Mouse (Mus musculus) megakaryocyte, adult 5-6 weeks (primary cell): ENCODE results near the gene Irgq. TPM values are rescaled to one million over a fixed set of nuclear protein-coding genes. Genes with fewer than 3 reads are reported as not detected.
A peak's percentile ranks its signal among the peaks of the same experiment; 100 is the strongest.
"Not testable (repeated sequence)": the region's sequence is repeated elsewhere in the genome, so short reads cannot be mapped to it uniquely, and the experiment has no call there.

Source experiments
- ATAC-seq: 2 replicates; pipeline ENCODE4 v1.8.0; 2016; ENCODE audit warnings: mild to moderate bottlenecking, inconsistent platforms; ENCODE audit not compliant: poor library complexity, severe bottlenecking
- total RNA-seq, 2 experiments: library from RNA; stranded (forward) in 1 of 2; stranded (reverse) in 1 of 2; fragments of 153-499, 151-499 nt in 1 of 2; fragments of 221-1000, 200-1000 nt in 1 of 2; gene quantifications; 2 replicates each; pipeline versions ENCODE4 v1.2.3 to v1.2.4; 2015 to 2017

Irgq gene
- total RNA-seq (2015): 2.4 and 2.7 TPM in 2 replicates
- total RNA-seq (2017): 2.4 and 2.5 TPM in 2 replicates

GRCm38 (mm10) chr7:24530062-24530931 lies at the start of gene Irgq:
Gene Irgq (plus strand): TSS chr7:24530689.
- ATAC-seq: peak; percentile 92

GRCm38 (mm10) chr7:24480986-24481473 lies 49.5 kb upstream of the Irgq start:
- ATAC-seq: peak; percentile 4; the same call in 1 of the 2 replicates

DNA sequence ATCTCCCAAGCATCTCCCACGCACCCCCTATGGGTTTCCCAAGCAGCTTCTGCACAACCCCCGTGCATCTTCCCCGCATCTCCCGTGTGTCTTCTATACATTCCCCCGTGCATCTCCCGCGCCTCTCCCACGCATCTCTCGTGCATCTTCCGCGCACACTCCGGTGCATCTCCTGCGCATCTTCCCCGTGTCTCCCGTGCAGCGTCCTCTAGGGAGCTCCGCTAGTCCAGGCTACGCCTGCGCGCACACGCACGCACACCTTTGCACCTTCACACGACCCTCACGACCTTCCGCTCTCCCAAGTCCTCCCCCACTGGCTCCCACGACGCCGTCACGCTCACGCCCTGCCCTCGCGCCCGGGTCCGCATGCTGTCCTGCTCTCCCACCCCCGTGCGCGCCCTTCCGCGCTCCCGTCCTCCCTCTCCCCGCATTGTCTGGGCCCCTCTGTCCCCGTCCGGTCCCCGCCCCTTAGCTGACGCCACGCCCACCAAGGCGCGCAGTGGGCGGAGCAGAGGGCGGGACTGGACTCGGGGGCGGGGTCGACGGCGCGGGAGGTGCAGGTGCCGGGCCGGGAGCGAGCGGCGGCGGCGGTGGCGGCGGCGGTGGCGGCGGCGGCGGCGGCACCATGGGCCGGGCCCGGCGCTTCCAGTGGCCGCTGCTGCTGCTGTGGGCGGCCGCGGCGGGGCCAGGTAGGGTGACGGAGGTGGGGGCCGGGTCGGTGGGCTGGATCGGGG lies 48.8 kb upstream of the Irgq start, which contains the start of gene Cadm4:
TSS of gene Cadm4 (plus strand) at position 550 of the 734 bp plus-strand sequence.
- ATAC-seq: peak; percentile 81

DNA sequence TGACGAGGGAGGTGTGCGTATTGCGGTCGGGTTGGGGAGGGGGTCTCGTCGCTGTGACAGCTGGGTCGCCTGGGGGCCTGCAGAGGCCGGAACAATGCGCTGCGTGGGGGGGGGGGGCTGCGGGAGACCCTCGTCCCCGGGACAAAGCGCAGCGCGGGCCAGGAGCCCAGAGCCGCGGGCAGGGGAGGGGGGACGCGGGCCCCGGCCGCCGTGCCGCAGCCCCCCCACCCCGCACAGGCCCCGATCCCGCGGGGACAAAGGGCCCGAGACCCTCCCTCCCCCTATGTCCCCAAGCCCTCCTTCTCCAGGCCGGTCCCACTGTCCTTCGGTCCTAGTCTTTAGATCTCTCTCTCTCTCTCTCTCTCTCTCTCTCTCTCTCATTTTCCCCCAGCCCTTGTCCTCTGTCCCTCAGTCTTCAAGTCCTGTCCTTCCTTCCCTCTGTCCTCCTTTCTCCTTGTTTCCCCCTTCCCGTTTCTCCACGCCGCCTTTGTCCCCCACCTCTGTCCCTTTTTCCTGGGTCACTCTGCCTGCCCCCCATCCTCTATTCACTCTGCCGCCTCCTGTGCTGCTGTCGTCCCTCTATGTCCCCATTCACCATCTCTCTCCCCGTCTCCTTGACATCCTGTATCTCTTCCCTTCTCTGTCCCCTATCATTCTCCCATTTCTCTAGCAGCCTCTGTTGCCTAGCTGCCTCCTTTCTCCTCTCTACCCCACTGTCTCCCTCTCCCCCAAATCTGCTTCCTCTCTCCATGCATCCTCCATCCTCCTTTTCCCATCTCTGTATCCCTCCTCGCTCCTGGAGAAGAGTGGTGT lies 48.1 kb upstream of the Irgq start:
- ATAC-seq: no peak

GRCm38 (mm10) chr7:24483291-24483690 lies 47.2 kb upstream of the Irgq start:
- ATAC-seq: not testable (repeated sequence)

DNA sequence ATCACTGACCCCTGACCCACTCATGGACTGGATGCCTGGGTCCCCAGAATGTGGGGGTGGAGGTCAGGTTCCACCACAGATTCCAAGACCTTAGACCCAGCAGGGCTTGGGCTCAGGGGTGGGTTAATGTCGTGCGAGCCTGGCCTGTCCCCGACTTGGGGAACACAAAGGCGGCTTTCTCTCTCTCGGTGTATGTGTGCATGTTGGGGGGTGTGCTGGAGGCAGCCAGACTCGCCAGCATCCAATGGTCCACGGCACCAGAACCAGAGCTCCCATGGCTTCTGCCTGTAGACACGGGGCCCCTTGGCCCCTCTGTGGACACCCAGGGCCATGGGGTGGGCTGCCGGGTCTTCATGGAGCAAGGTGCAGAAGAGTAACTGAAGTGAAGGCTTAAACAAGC lies 45.0 kb upstream of the Irgq start:
- no peak for ATAC-seq

DNA sequence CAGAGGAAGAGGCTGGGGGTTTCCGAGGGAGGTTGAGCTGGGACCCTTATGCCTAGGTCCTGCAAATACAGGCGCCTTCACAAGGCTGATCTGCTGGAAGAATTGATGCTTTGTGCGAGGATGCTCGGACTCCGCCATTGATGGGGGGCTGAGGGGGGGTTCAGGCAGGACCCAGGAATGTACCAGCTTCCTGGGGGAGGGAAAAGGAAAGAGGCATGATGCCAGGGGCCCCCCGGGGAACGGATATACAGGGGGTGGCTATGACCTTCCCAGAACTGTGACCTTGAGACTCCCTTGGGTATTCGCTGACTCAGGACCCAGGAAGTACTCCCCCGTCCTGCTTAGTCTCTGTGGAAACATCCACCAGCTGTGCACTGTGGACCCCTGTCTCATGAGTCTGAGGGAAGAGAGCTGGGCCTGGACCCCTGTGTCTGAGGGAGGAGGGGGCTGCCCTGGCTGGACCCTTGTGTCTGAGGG lies 43.8 kb upstream of the Irgq start:
- ATAC-seq: no peak

DNA sequence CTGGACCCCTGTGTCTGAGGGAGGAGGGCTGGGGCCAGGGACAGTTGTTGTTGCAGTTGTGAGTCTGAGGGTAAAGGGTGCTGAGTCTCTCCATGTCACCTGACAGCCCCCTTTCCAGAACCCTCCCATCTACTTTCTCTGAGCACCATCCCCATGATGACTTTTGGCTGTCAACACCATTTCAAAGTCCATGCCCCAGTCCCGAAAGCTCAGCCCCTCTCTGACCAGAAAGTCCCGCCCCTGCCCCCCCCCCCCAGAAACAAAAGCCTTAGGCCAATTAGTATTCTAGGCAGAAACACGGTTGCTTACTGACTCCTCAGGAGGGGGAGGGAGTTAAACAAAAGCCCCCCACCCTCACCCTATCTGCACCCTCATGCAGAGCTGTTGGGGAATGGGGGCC lies 43.1 kb upstream of the Irgq start:
- ATAC-seq: no peak

DNA sequence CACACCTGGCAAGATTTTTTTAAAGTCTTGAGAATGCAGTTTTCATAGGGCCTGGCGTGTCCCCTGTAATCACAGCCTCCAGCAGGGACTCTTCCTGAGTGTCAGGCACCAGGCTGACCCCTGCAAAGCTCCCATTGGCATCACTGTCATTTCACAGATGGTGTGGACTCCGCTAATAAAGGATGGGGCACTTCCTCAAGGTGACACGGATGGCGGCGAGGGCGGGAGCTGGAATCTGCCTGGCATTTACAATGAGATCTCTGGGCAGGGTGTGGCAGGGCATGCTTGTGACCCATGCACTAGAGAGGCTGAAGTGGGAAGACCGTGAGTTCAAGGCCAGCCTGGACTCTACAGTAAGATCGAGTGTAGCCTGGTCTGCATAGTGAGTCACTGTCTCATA lies 42.2 kb upstream of the Irgq start:
- ATAC-seq: no peak

DNA sequence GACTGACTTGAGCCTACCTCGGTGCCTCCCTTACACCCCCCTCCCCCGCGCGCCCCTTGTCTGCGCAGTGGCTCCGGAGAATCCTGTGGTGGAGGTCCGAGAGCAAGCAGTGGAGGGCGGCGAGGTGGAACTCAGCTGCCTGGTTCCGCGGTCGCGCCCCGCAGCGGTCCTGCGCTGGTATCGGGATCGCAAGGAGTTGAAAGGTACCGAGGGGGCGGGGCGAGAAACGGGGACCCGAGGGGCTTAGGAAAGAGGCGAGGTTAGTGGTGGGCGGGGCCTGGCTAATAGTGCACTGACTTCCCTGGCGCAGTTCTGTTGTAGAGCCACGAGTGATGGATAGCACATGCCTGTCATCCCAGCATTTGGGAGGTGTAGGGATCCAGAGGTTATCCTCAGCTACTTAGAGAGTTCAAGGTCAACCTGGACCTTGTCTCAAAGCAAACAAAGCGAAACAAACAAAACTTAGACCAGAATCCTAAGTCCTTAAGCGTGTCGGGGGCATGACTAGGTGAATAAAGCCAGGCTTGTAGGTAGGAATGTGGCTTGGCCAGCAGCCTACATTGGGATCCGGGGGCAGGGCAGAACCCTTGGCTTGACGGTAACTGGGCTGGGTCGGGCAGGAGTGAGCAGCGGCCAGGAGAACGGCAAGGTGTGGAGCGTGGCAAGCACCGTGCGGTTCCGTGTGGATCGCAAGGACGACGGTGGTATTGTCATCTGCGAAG lies 30.5 kb upstream of the Irgq start:
- no peak for ATAC-seq

DNA sequence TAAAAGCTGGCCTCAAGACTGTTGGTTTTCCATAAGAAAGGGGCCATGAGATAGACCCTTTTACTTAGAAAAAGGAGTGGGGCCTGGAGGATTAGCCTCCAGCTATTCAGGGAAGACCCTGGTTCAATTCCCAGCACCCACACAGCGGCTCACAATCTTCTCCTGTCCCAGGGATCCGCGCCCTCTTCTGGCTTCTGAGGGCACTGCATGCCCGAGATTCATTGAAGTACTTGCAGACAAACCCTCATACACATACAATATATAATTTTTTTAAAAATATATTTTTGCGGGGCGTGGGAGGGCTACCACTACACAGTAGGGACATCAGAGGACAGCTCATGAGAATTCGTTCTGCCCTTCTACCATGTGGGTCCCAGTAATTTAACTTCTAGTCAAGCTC lies 29.6 kb upstream of the Irgq start:
- no peak for ATAC-seq

DNA sequence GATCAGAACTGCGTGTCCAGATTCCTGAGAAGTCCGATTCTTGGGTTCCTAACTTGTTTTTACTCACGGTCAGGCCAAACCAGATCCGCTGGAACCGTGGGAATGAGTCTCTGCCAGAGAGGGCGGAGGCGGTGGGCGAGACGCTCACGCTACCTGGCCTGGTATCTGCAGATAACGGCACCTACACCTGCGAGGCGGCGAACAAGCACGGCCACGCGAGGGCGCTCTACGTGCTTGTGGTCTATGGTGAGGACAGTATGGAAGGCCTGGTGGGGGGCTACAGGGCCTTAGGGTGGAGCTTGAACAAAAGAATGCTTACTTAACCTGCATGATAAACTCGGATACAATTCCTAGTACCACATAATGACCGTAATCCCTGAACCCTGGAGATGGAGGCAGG lies 29.0 kb upstream of the Irgq start:
- ATAC-seq: no peak

DNA sequence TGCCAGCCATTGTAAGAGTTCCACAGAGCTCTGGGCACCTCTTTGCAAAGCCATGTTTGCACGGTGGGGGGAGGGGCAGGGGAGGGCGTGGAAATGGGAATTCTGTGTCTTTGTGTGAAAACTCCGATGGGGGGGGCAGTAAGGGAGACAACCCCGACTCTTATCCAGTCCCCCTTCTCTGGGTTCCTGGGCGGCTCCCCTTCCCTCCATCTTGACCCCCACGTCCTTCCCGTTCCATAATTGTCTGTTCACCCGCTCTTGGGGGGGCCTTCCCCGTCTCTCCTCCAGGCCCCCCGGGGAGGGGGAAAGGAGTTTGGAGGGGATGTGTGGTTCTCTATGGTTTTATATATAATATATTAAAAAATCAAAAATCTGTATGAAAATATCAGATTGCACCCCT lies 26.5 kb upstream of the Irgq start:
- ATAC-seq: no peak

DNA sequence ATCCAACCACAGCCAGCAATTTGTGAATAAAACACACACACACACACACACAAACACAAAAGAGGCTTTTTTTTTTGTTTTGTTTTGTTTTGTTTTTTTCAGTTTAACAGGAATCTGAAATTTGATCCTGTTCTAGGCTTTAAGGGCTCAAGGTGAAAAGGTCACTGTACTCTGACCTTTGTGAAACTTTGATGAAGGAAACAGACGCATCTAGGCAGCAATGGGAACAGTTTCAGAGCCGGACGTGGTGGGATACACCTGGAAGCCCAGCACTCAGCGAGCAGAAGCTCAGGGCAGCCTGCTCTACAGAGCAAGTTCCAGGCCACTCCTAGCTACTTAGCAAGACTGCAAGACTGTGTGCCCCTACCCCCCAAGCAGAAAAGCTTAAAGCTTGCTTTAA lies 25.6 kb upstream of the Irgq start:
- no peak for ATAC-seq

GRCm38 (mm10) chr7:24505447-24506064 lies 24.9 kb upstream of the Irgq start:
- no peak for ATAC-seq

GRCm38 (mm10) chr7:24506065-24506459 lies 24.4 kb upstream of the Irgq start:
- no peak for ATAC-seq

DNA sequence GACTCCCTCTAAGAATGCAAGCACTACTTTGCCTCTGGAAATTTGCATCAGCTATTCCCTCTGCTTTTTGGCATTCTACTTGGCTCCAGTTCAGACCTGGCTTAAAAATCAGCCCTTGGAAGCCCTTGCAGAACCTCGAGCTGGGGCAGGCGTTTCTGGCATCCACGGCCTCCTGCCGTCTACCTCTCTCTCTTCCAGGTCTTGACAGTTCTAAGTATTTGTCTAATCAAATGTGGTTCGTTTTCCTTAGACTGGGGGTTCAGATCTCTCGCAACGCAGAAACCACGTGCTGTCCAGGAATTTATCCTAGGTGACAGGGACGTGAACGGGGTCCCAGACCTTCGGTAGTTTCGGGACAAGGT lies 24.0 kb upstream of the Irgq start:
- no peak for ATAC-seq

GRCm38 (mm10) chr7:24506838-24507725 lies 23.4 kb upstream of the Irgq start, which contains the start of gene Zfp428:
Gene Zfp428 (plus strand): TSS chr7:24507006.
- ATAC-seq: peak; percentile 97

DNA sequence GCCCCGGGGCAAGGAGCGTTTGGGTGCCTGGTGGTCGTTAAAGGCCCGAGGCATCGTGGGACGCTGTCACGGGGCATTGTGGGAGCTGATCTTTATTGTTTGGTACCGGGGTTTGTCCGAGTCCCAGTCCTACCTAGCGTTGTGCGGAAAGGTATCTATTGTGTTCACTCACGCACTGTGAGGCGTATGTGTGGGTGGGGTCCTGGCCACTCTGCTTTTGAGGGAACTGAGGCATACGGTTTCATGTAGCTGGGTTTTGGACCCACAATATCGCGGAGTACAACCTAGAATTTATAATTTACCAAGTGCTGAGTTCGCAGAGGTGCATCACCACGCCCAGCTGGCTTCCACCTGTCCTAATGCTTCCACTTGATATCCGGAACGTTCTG lies 22.8 kb upstream of the Irgq start:
- peak; percentile 7; the same call in 1 of the 2 replicates for ATAC-seq
